19 mouse cellular contexts compared by ENCODE assay signal in genomic region chr7:110414276-110414675, GRCm38 (mm10).
"Had no signal": no experiment of that assay in that cellular context is flagged by ENCODE, and none has a peak within 500 bp of the region (broad histone marks: within the 10 kb centered on the region; RNA-seq: fewer than 3 reads in every experiment).

No protein-coding gene starts in this region.

- H3K9me3 ChIP-seq: intestine, embryonic 15.5 days; megakaryocyte, embryonic 14.5 days; midbrain, embryonic 10.5 days; midbrain, embryonic 13.5 days; neural tube, embryonic 13.5 days; stomach, embryonic 15.5 days had no signal

- ATAC-seq: intestine, embryonic 15.5 days; liver, postnatal 0 days; lung, postnatal 0 days; midbrain, embryonic 13.5 days; midbrain, embryonic 16.5 days had no signal

- DNase-seq: layer of hippocampus, postnatal 36 days; liver, postnatal 0 days; lung, embryonic 14.5 days; lung, postnatal 36 days; right cerebral cortex, postnatal 4 days; thymus, postnatal 25 days had no signal

- H3K27ac ChIP-seq: intestine, embryonic 15.5 days; kidney, postnatal 0 days; left cerebral cortex, adult 2 months; liver, embryonic 14.5 days; midbrain, embryonic 10.5 days; midbrain, embryonic 13.5 days; neural tube, embryonic 13.5 days; stomach, embryonic 15.5 days had no signal

- H3K9ac ChIP-seq: intestine, embryonic 15.5 days; liver, embryonic 14.5 days; liver, postnatal 0 days; lung, embryonic 14.5 days; midbrain, embryonic 13.5 days; neural tube, embryonic 13.5 days; stomach, embryonic 15.5 days had no signal

- H3K36me3 ChIP-seq: intestine, embryonic 15.5 days had no signal

- H3K4me2 ChIP-seq: intestine, embryonic 15.5 days; liver, embryonic 11.5 days; lung, embryonic 14.5 days; midbrain, embryonic 13.5 days; neural tube, embryonic 13.5 days; stomach, embryonic 15.5 days had no signal

- H3K4me3 ChIP-seq: intestine, embryonic 15.5 days; left cerebral cortex, adult 2 months; megakaryocyte, embryonic 14.5 days; midbrain, embryonic 10.5 days; midbrain, embryonic 13.5 days; myocyte; neural tube, embryonic 13.5 days; stomach, embryonic 15.5 days had no signal

- H3K27me3 ChIP-seq: intestine, embryonic 15.5 days; midbrain, embryonic 13.5 days; neural tube, embryonic 13.5 days; stomach, embryonic 15.5 days had no signal

- H3K4me1 ChIP-seq: intestine, embryonic 15.5 days; midbrain, embryonic 10.5 days; midbrain, embryonic 13.5 days; neural tube, embryonic 13.5 days; stomach, embryonic 15.5 days had no signal
